Mouse (Mus musculus) c-Kit-positive CD71-negative TER-119-negative erythroid progenitor cells, embryonic 14.5 days (primary cell): ENCODE data around the gene Ugt1a2.

Experiments used
- DNase-seq: peaks from one replicate; pipeline ENCODE4 v3.0.0-alpha.2; 2013; ENCODE audit warnings: low read depth

Ugt1a2 gene

DNA sequence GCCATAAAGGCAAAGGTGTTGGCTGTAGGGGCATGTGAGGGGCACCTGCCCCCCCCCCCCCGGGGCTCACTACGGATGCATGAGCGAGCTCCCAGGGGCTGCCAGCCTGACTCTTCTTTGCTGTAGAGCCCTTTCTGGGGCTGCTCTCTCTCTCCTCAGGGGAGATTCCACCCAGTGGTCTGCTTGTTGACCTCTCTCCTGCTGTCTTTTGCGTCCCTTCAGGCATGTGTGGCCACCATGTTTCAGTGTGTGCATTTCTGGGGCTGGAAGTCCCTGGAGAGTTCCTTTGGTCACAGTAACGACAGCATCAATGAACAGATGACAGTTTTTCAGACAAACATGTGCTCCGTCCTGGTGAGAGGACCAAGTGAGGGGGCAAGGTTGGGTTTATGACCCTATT lies 58.0 kb downstream of the Ugt1a2 start:
- no peak for DNase-seq

DNA sequence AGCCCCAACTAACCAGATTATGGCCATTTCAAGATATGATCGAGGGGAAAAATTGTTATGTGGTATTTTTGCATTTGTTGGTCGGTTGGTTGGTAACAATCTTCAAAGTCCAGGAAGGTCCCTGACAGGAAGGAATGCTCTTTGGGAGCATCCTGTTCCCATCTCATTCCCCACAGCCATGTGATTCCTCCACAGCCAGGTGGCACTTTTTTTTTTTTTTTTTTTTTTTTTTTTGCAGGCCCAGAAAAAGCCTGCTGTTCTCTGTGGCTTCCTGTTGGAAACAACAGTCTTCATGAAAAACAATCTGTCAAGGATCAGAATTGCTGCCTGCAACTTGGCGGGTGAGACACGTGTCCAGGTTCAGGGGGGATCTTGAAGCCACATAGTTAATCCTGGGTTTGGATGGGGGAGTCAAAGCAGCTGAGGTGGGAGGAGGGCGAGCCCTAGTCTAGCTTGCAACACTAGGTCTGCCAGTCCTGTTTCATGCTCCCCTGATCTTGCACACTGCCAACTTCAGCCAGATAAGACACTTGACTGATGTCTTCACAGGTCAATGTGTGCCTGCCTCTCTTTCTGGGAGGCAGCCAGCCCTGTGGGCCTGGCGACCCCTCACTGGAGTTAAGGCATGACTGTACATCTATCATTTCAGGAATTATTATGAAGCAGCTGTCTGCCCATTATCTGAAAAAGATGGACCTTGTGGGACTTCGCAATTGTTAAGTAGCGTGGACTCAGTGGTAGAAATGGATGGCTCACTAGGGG lies 58.7 kb downstream of the Ugt1a2 start:
- no peak for DNase-seq

DNA sequence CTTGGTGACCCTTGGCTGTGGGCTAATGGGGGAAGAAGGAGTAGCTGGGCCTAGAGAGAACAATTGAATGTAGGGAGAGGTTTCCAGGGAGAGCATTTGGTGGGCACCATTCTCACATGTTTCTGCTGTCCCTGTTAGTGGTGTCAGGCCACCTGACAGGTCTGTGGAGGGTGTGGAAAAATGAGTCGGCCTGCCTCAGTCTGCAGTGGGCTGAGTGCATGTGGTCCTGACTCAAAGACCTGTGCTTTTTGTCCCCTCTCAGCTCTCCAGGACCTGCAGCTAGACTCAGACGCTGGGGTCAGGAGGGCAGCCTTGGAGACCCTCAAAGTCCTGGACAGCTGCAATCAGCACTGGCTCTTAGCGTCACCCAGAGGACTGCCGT lies 59.2 kb downstream of the Ugt1a2 start:
- no peak for DNase-seq

- DNase-seq: no peak
Measured at GRCm38 (mm10) chr1:88260114-88260513, 59.7 kb downstream of the Ugt1a2 start.

DNA sequence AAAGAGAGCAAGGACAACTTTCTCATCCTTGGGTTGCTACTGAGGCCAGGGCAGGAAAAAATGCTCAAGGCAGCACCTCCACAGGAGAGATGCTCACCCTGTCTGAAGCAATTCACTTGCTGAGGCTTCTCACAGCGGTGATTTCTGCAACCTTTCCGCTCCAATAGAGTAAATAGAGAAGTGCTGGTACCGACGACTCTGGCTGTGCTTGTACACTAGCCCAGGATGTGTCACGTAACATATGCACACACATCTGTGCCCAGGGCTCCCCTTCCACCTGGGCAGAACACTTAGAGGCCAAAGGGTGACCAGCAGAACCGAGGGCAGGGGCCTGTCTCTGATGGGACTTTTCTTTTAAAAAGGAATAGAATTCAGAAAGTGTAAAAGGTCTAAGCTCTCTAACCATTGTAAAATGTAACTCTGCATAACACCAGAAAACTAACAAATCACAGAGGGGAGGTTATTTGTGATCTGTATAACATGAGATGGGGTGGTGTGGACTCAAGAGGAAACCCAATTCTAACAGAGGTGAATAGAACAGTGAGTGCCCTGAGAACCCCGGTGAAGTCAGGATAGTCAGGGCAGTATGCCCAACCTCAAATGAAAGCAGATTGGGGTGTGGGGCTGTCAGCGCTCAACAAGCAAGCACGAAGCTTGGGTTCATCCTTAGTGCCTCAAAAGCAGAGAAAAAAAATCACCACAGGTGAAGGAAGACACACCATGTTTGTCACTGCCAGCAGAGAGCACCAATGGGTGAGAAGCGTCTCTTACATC lies 60.4 kb downstream of the Ugt1a2 start:
- no peak for DNase-seq

GRCm38 (mm10) chr1:88261706-88262105 lies 61.3 kb downstream of the Ugt1a2 start:
- DNase-seq: no peak

- DNase-seq: no peak
Measured at GRCm38 (mm10) chr1:88262255-88262654, 61.9 kb downstream of the Ugt1a2 start.

DNA sequence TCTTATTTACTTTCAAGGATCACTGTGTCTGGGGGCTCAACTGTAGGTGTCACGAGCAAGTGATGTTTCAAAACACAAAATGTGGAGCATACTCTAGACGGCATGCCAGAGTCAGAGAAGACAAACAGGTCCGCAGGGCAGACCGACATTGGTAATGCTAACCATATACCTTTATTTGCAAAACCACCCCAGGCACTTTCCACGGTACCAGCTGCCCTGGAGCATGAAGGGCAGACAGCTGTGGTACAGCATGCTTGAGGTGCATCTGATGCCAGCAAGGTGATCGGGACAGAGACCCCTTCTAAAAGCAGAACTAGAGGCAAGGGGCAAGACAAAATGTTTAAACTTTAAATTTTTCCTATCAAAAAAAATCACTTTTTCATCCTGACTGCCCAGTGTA lies 62.6 kb downstream of the Ugt1a2 start:
- DNase-seq: no peak

- DNase-seq: no peak
Measured at GRCm38 (mm10) chr1:88263778-88264177, 63.4 kb downstream of the Ugt1a2 start.

DNA sequence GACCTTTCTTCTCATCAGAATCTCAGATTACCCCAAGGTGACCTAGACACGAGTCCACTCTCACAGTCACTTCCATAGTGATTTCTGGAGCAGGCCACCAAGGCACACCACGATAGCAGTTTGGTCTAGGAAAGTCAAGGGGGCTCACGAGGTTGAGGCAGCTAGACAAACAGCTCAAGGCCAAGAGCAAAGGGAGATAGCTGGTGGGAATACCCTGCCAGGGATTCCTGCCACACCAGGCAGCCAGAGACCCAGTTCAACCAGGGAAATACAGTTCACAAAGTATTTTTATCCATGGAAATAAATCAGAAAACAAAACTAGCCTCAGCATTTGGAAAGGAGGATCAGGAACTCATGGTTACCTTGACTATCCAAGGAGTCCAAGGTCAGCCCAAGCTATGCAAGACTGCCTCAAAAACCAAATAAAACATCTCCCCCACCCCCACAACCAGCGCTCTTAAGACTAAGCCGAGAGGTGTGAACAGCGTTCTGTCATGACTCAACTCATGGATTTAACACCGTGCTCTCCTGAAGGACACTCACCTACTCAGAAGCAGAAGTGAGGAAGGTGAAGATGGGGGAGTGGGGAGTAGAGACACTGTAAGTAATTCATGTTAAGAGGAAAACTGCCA lies 64.0 kb downstream of the Ugt1a2 start:
- DNase-seq: no peak

GRCm38 (mm10) chr1:88264869-88265240 lies 64.5 kb downstream of the Ugt1a2 start:
- no peak for DNase-seq

DNA sequence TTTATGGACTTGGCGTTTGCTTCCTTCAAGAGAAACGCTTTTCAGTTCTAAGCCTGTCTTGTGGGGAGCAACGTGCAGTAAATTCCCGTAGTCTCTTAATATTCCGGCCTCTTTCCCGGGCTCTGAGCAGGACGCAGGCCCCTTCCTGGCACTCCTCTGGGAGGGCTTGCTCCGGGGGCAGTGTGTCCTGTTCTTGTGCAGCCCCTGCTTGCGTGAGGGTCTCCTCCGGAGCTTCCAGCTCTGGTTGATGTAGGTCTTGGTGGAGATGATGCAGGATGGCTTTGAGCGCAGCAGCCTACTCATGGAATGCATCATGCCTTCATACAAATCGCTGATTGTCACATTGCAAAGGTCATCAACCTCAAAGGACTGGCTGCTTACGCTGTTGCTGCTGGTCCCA lies 65.7 kb downstream of the Ugt1a2 start:
- no peak for DNase-seq

- no peak for DNase-seq
Measured at GRCm38 (mm10) chr1:88267489-88267888, 67.1 kb downstream of the Ugt1a2 start.

- DNase-seq: no peak
Measured at GRCm38 (mm10) chr1:88268070-88268469, 67.7 kb downstream of the Ugt1a2 start.
